8 mouse cellular contexts compared by ENCODE assay signal in the genomic region with DNA sequence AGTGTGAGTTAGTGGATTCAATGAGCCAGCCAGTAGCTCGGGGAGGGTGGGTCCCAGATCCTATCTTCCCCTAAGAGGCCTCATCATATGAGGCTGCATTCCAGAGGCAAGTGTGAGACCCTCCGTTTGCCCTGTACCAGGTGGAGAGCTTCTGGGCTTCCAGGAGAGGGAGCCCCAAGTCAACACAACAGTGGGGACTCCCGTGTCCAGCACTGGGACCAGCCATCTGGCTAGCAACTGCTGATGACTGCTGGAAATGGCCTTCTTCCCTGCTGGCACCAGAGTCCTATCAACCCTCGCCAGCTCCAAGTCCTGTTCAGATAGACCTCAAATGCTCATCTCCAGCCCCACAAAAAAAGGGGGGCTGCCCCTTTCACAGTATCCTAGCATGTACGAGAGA. TPM values are rescaled to one million over a fixed set of nuclear protein-coding genes. Genes with fewer than 3 reads are reported as not detected.
DNase-seq lines count a peak whose midpoint lies in the region; ATAC-seq and TF ChIP-seq lines count a peak whose summit lies in the region.

No protein-coding gene starts in this region.

- TF ChIP-seq CTCF in kidney, adult 2 months (conservative IDR thresholded peaks at IDR 0.05; ENCODE audit: insufficient read depth, insufficient read length, low read depth, low read length) = peak; percentile 57

- H3K9ac ChIP-seq in neural tube, embryonic 14.5 days (replicated peaks; ENCODE audit: low read depth, low read length) = no peak overlapping the region

- H3K4me2 ChIP-seq in neural tube, embryonic 14.5 days (ENCODE audit: low read depth, low read length) = no peak overlapping the region

- no peaks in the 10 kb centered on the region for H3K27me3 ChIP-seq in kidney, adult 2 months (replicated peaks; ENCODE audit: control insufficient read depth, insufficient read depth, low read length)
- H3K27me3 ChIP-seq in neural tube, embryonic 14.5 days (ENCODE audit: control insufficient read depth, insufficient read depth, low read length) = no peaks in the 10 kb centered on the region

- TF ChIP-seq POLR2A in kidney, adult 2 months (IDR thresholded peaks at IDR 0.05; ENCODE audit: low read depth, low read length) = no peak

- H3K4me1 ChIP-seq in kidney, adult 2 months (ENCODE audit: control insufficient read depth, insufficient read depth, low read length) = no peaks in the 10 kb centered on the region
- no peaks in the 10 kb centered on the region for H3K4me1 ChIP-seq in neural tube, embryonic 14.5 days (ENCODE audit: control insufficient read depth, insufficient read depth, low read length)

- H3K9me3 ChIP-seq in neural tube, embryonic 14.5 days (ENCODE audit: control insufficient read depth, low read length) = no peaks in the 10 kb centered on the region

- WGBS in kidney, adult 2 months = 57% methylated on average over 5 of the region's 5 CpGs
- WGBS in neural tube, embryonic 14.5 days = 55% methylated on average over 5 of the region's 5 CpGs

- peak; percentile 27 for DNase-seq in kidney, adult 2 months
- no peak for DNase-seq in kidney, adult 8-10 months
- peak; percentile 30 for DNase-seq in ovary, adult 18-20 months (ENCODE audit: low spot score)
- DNase-seq in ovary, postnatal 10 days (ENCODE audit: low spot score) = no peak
- peak; percentile 84 to 90 for DNase-seq in cerebellum, postnatal 10 days
- no peak for DNase-seq in thymus, postnatal 25 days

- H3K4me3 ChIP-seq in kidney, adult 2 months (ENCODE audit: insufficient read depth, low read depth, low read length) = no peak overlapping the region
- H3K4me3 ChIP-seq in neural tube, embryonic 14.5 days (ENCODE audit: low read depth, low read length) = no peak overlapping the region

- ATAC-seq in neural tube, embryonic 14.5 days (ENCODE audit: low read depth) = 0 out of 2 replicates have a peak, but pooled peaks have one; percentile 62
- no peak for ATAC-seq in megakaryocyte, adult 5-6 weeks (ENCODE audit: poor library complexity, severe bottlenecking)

- no peaks in the 10 kb centered on the region for H3K36me3 ChIP-seq in kidney, adult 2 months (ENCODE audit: control insufficient read depth, insufficient read depth, low read length)
- H3K36me3 ChIP-seq in neural tube, embryonic 14.5 days (ENCODE audit: control insufficient read depth, insufficient read depth, low read length) = no peaks in the 10 kb centered on the region

- no peak overlapping the region for H3K27ac ChIP-seq in kidney, adult 2 months (ENCODE audit: insufficient read depth, low read depth, low read length)
- no peak overlapping the region for H3K27ac ChIP-seq in neural tube, embryonic 14.5 days (ENCODE audit: low read depth, low read length)

RNA-seq across cellular contexts. Expression of gene Chrna4, which starts 10.9 kb away (rescaled TPM):
- polyA plus RNA-seq in kidney, adult 2 months (2012; rRNA removed) = 37.8 and 42.6 TPM in 2 replicates
- polyA plus RNA-seq in neural tube, embryonic 14.5 days (2014; fragmentation: Nextera tagmentation; extraction: Ambion mirVana) = 62.4 and 62.8 TPM in 2 replicates
- total RNA-seq in megakaryocyte, adult 5-6 weeks (2015) = not detected in 2 replicates
- not detected in 2 replicates for total RNA-seq in megakaryocyte, adult 5-6 weeks (2017)

RNA-seq across cellular contexts. Expression of gene Col20a1, which starts 46.1 kb away (rescaled TPM):
- polyA plus RNA-seq in kidney, adult 2 months (2012; rRNA removed) = 1.2 and 1.3 TPM in 2 replicates
- polyA plus RNA-seq in neural tube, embryonic 14.5 days (2014; fragmentation: Nextera tagmentation; extraction: Ambion mirVana) = 0.31 and 0.60 TPM in 2 replicates
- total RNA-seq in megakaryocyte, adult 5-6 weeks (2015) = 0.11 and 0.23 TPM in 2 replicates
- 0.18 and 0.28 TPM in 2 replicates for total RNA-seq in megakaryocyte, adult 5-6 weeks (2017)

Comparison
In these comparisons a context has a peak if more than half of its experiments do, and no peak if none do; other contexts are left out.
1. DNase-seq: peak in kidney, adult 2 months (single experiment), ovary, adult 18-20 months (single experiment) and cerebellum, postnatal 10 days (2 of 2); none in kidney, adult 8-10 months (0 of 2), ovary, postnatal 10 days (single experiment) and thymus, postnatal 25 days (single experiment).